Mouse (Mus musculus) cerebellum, adult 18-20 months (tissue): ENCODE data around the gene Hspb8.
"Not testable (repeated sequence)": the region's sequence is repeated elsewhere in the genome, so short reads cannot be mapped to it uniquely, and the experiment has no call there.

ENCODE experiments used
- DNase-seq, 2 experiments: peaks; one replicate each; pipeline ENCODE4 v3.0.0; 2021

The Hspb8 gene

GRCm38 (mm10) chr5:116387302-116387935, 35.2 kb downstream of the Hspb8 start:
- no peak for DNase-seq

GRCm38 (mm10) chr5:116386020-116386419, 36.6 kb downstream of the Hspb8 start:
- DNase-seq = peak; percentile 76 to 81

- not testable (repeated sequence) for DNase-seq
Observed at GRCm38 (mm10) chr5:116382646-116383045, 40.0 kb downstream of the Hspb8 start.

GRCm38 (mm10) chr5:116381726-116382125, 40.9 kb downstream of the Hspb8 start:
- no peak for DNase-seq

- no peak for DNase-seq
Observed at GRCm38 (mm10) chr5:116381217-116381616, 41.4 kb downstream of the Hspb8 start.

- DNase-seq = no peak
Observed at GRCm38 (mm10) chr5:116380384-116380783, 42.3 kb downstream of the Hspb8 start.

- no peak for DNase-seq
Observed at GRCm38 (mm10) chr5:116378872-116379271, 43.8 kb downstream of the Hspb8 start.

GRCm38 (mm10) chr5:116367923-116368322, 54.7 kb downstream of the Hspb8 start:
- no peak for DNase-seq

- no peak for DNase-seq
Observed at GRCm38 (mm10) chr5:116366889-116367682, 55.6 kb downstream of the Hspb8 start.

- DNase-seq = no peak
Observed at GRCm38 (mm10) chr5:116361342-116361741, 61.3 kb downstream of the Hspb8 start.

- no peak for DNase-seq
Observed at GRCm38 (mm10) chr5:116360751-116361150, 61.9 kb downstream of the Hspb8 start.
